Mouse (Mus musculus) layer of hippocampus, postnatal 36 days (tissue): ENCODE results near the gene Cfap45. TPM values are rescaled to one million over a fixed set of nuclear protein-coding genes. Genes with fewer than 3 reads are reported as not detected.

Experiments
- DNase-seq, 2 experiments: peaks; one replicate each; pipeline ENCODE4 v3.0.0; 2022
- total RNA-seq, 2 experiments: library from RNA; stranded (reverse); gene quantifications; 2 replicates each; pipeline ENCODE4 v1.2.3; 2021

Cfap45 gene
- total RNA-seq, 2 experiments from 2014 or later: 4.0 to 5.5 TPM

GRCm38 (mm10) chr1:172519644-172520043, 957 bp upstream of the Cfap45 start:
- no peak for DNase-seq

- no peak for DNase-seq
These were observed 1.9 kb downstream of the Cfap45 start for GRCm38 (mm10) chr1:172522524-172522923.

- DNase-seq: no peak
These were observed 3.1 kb downstream of the Cfap45 start for GRCm38 (mm10) chr1:172523699-172524101.

GRCm38 (mm10) chr1:172525027-172525764, 4.6 kb downstream of the Cfap45 start:
- no peak for DNase-seq

- no peak for DNase-seq
These were observed 5.4 kb downstream of the Cfap45 start for GRCm38 (mm10) chr1:172525971-172526370.

- no peak for DNase-seq
These were observed 5.9 kb downstream of the Cfap45 start for GRCm38 (mm10) chr1:172526380-172527081.

GRCm38 (mm10) chr1:172527431-172527830, 6.8 kb downstream of the Cfap45 start:
- DNase-seq: no peak

- DNase-seq: peak; percentile 77 to 82
These were observed 8.1 kb downstream of the Cfap45 start for GRCm38 (mm10) chr1:172528701-172529100.

- DNase-seq: no peak
These were observed 10.1 kb downstream of the Cfap45 start for GRCm38 (mm10) chr1:172530544-172531220.

GRCm38 (mm10) chr1:172532551-172532950, 11.9 kb downstream of the Cfap45 start:
- DNase-seq: no peak

- DNase-seq: no peak
These were observed 14.5 kb downstream of the Cfap45 start for GRCm38 (mm10) chr1:172535116-172535515.

GRCm38 (mm10) chr1:172539827-172540226, 19.2 kb downstream of the Cfap45 start:
- no peak for DNase-seq

- no peak for DNase-seq
These were observed 19.8 kb downstream of the Cfap45 start for GRCm38 (mm10) chr1:172540283-172540820.

- DNase-seq: no peak
These were observed 25.5 kb downstream of the Cfap45 start for GRCm38 (mm10) chr1:172546062-172546461.

- no peak for DNase-seq
These were observed 27.9 kb downstream of the Cfap45 start for GRCm38 (mm10) chr1:172548501-172548900.

- no peak for DNase-seq
These were observed 28.7 kb downstream of the Cfap45 start for GRCm38 (mm10) chr1:172549314-172549713.

- DNase-seq: no peak
These were observed 29.1 kb downstream of the Cfap45 start for GRCm38 (mm10) chr1:172549717-172550116.

- DNase-seq: no peak
These were observed 29.9 kb downstream of the Cfap45 start for GRCm38 (mm10) chr1:172550551-172550951.

GRCm38 (mm10) chr1:172551009-172551408, 30.4 kb downstream of the Cfap45 start:
- DNase-seq: no peak

GRCm38 (mm10) chr1:172552623-172553022, 32.0 kb downstream of the Cfap45 start:
- no peak for DNase-seq

GRCm38 (mm10) chr1:172555638-172556037, 35.0 kb downstream of the Cfap45 start, which contains the start of gene Vsig8:
Gene Vsig8 (plus strand): TSS chr1:172555938.
- no peak for DNase-seq

GRCm38 (mm10) chr1:172562641-172563464, 42.3 kb downstream of the Cfap45 start:
- peak; percentile 65 to 66 for DNase-seq
